Mouse (Mus musculus) neutrophil, adult 83 days (primary cell): ENCODE results near the gene Ccna1. TPM values are rescaled to one million over a fixed set of nuclear protein-coding genes. Genes with fewer than 3 reads are reported as not detected.

Experiments
- total RNA-seq, 2 experiments: library from RNA; stranded (reverse); gene quantifications; one replicate each; pipeline ENCODE4 v1.2.4; 2023

Ccna1 gene
- total RNA-seq = under 1 TPM in 1 of 2 experiments, not detected in 1; 0.75 TPM

GRCm38 (mm10) chr3:55055038-55055746 lies at the start of gene Ccna1:
Ccna1 (minus strand) TSS chr3:55055501.

Other genes with a start within 250 kb of the Ccna1 start
- 10 to 100 TPM; 20.8 to 21.6 TPM for gene Rfxap, start 247.7 kb downstream of the Ccna1 start, total RNA-seq
- gene Sertm1, start 139.6 kb downstream of the Ccna1 start, total RNA-seq = not detected
- 1 to 10 TPM; 5.4 to 7.4 TPM for gene Spg20, start 56.6 kb upstream of the Ccna1 start, total RNA-seq
- not detected for gene Ccdc169, start 81.8 kb upstream of the Ccna1 start, total RNA-seq
- gene Sohlh2, start 126.5 kb upstream of the Ccna1 start, total RNA-seq = not detected
- not detected for gene Dclk1, start 186.9 kb upstream of the Ccna1 start, total RNA-seq